Mouse (Mus musculus) fat pad, adult 2 months (tissue): ENCODE measurements around the gene Scfd2.

Experiments
- DNase-seq: peaks from one replicate; pipeline ENCODE4 v3.0.0-alpha.2; 2011; ENCODE audit warnings: low read depth, low spot score; ENCODE audit errors: extremely low read depth

The Scfd2 gene

DNA sequence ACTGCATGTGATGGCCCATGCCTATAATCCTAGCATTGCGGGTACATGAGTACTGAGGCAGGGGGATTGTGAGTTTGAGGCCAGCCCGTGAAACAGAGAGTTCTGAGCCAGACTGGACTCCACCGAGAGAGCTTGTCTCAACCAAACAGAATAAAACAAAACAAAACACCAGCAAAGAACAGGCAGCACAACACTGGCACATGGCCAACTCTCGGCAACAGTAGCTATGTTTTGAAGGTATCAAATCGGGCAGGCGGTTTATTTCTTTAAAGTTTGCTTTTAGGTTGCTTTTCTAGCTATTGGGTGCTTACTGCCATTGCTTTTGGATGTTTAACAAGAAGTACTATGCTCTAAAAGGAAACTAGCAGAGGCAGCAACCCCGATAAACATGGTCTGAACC is 251.9 kb downstream of the Scfd2 start:
- no peak for DNase-seq

DNA sequence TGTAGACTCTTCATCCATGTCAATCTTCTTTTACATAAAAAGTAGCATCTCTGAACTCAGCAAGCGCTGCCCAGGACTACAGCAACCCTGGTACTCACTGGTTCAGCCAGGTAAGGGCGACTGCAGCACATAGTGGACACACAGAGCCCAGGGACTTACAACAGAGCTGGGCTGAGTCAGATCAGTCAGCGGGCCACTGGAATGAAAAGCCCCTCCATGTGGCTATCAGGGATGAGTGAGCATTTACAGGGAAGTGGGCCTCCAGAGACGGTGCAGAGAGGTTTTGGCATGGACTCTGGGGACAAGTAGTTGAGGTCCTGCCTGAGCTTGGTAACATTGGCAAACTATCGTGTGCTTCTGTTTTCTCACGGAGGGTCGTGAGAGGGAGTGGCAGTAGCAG is 253.1 kb downstream of the Scfd2 start:
- DNase-seq, result no peak

- no peak for DNase-seq
Observed at GRCm38 (mm10) chr5:74277712-74278111, 253.8 kb downstream of the Scfd2 start.

- no peak for DNase-seq
Observed at GRCm38 (mm10) chr5:74277216-74277615, 254.3 kb downstream of the Scfd2 start.

- DNase-seq, result no peak
Observed at GRCm38 (mm10) chr5:74273313-74273712, 258.2 kb downstream of the Scfd2 start.

GRCm38 (mm10) chr5:74267736-74268369 is 263.7 kb downstream of the Scfd2 start:
- DNase-seq, result no peak

DNA sequence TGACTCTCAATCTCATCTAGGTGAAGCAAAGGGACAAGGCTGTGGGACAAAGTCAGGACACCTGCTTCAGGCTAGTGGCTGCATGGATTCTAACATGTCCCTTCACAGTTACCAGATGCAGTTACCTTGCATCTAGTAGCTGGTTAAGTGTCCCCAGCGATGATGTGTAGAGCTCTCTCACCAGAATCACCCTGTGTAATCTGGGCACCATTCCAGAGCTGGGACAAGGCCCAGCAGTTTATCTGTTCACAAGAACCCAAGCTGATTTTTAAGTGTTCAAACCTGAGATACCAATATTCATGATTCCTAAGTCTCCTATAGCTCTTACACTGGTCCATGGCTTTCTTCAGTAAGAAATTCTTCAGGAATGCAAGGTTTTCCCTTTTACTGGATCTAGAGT is 264.4 kb downstream of the Scfd2 start:
- DNase-seq, result no peak

GRCm38 (mm10) chr5:74266476-74266819 is 265.1 kb downstream of the Scfd2 start:
- no peak for DNase-seq

DNA sequence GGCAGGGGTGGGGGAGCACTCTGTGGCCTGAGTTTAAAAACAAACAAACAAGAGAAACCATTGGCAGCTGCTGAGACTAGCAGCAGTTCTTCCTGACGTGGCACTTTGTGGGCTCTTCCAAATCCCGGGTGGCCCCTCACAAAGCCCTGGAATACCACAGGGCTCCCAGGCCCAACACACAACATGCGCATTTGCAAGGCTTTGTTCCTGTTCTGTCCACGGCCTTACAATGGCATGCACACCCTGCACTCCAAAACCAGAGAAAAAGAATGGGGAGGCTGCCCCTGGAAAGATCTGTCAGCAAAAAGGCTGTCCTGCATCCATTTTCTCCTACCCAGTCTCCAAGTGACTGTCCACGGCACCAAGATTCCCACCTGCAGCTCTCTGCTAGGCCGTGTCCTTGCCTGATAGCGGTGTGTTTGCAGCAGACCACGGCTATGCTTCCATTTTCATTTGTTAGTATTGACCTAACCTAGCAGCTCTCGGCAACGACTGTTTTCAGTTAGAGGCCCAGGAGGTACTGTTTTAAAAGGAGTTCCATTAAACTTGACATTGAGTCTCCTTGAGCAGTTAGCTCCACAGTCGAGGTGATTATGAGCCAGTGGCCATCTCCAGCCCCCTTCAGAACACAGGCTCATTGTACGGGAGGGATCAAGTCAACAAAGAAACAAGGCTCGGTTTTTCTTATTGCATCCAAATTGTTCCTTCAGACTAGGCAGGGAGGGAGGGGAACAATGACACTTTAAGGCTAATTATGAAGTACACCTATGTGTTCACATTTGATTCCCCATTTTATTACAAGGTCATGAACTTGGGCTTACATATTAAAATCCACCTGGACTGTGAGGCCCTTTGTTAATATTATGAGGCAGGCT is 265.7 kb downstream of the Scfd2 start:
- DNase-seq, result no peak

- DNase-seq, result no peak
Observed at GRCm38 (mm10) chr5:74265151-74265550, 266.4 kb downstream of the Scfd2 start.

- DNase-seq, result no peak
Observed at GRCm38 (mm10) chr5:74264541-74264940, 267.0 kb downstream of the Scfd2 start.

DNA sequence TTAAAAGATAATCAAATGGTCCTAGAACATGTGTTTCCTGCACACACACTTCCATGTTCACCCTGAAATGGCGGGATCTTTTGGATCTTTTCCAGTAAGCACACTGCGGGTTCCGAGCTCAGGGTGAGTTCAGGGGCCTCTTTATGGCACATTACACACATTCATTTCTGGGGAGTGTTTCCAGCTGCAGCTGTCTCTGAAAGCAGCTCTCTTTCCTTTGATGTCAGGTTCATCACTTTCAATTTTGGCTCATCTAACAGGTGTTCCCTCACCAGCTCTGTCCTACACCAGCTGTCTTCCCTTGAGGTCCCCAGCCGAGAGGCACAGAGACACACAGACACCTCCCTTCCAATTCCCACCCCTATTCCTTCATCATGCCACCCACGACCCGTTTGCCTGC is 270.5 kb downstream of the Scfd2 start:
- no peak for DNase-seq

GRCm38 (mm10) chr5:74260378-74260809 is 271.2 kb downstream of the Scfd2 start:
- DNase-seq, result no peak

DNA sequence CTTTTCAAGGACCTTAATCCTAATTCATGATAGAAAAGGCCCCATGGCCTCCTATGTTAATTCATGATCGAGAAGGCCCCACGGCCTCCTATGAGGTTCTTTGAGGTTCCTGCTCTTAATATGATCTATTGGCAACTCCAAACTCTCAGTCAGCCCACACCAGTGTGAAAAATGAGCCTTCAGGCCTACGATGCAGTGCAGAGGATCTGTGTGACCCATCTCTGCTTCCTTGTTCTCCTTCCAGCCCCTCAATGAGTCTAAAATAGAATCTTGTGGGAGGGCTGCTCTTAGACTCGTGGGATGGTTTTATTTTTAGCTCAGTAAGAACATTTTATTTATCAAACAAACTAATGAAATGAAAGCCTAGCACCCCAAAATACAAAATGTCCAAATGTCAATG is 274.9 kb downstream of the Scfd2 start:
- DNase-seq, result no peak

DNA sequence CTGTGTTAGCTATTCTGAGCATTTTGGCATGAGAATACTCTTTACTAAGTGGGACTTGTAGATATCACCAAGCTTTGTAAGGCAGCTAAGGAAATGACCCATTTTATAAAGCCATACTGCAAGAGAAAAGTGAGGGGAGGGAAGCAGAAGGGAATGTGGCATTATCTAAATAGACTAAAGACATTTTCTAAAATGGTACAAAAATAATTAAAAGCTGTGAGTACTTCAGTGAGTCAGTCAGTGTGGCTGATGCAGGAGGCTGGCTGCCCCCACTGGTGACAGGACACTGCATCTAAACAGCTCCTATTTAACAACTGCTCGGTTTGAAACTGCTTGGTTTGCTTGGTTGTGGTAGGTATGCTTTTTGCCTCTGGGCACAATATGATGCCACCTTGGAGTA is 276.6 kb downstream of the Scfd2 start:
- DNase-seq, result no peak

DNA sequence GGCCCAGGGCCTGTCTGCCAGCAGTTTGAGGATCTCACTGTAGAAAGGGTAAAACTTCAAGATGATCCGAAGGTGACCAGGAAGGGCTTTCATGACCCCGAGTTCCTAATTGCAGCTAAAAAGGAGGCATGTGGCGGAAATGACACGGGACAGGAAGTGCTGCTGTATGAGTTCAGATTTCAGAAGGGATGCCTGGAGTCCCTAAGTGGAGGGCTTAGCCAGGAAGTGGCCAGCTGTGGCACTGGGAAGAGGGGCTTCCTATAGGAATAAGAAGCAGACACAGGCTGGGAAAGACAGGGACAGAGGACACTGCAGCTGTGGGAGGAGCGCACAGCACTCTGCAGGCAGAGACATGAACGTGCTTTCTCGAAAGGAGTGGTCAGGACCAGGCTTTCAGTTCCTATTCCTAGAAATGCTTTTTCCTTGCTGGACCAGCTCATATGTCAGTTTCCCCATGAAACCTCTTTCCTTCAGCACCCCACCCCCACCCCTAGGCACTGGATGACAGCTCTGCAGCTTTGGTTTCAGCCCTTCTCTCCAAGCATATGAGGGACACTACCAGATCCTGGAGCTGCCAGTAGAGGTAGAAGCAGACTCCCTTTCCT is 277.7 kb downstream of the Scfd2 start:
- no peak for DNase-seq

GRCm38 (mm10) chr5:74252672-74253286 is 278.8 kb downstream of the Scfd2 start:
- no peak for DNase-seq

- DNase-seq, result no peak
Observed at GRCm38 (mm10) chr5:74250947-74251346, 280.6 kb downstream of the Scfd2 start.

GRCm38 (mm10) chr5:74250308-74250707 is 281.3 kb downstream of the Scfd2 start:
- no peak for DNase-seq

DNA sequence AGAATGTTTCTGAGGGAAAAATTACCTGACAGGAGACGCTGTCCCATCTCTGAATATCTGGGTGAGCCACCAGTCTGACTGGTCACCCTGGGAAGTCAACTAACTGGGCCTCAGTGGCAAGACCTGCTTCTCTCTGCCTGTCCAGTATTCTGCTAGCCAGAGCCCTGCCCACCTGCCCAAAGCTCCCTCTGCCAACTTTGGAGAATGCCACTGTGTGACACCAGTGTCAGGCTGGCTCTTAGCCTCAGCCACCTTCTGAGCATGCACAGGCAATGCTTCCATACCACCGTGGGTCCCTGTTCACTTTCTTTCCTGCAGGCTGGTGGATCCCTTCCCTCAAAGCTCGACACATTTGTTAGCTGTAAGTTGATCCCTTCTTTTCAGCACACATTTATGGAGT is 281.8 kb downstream of the Scfd2 start:
- no peak for DNase-seq

DNA sequence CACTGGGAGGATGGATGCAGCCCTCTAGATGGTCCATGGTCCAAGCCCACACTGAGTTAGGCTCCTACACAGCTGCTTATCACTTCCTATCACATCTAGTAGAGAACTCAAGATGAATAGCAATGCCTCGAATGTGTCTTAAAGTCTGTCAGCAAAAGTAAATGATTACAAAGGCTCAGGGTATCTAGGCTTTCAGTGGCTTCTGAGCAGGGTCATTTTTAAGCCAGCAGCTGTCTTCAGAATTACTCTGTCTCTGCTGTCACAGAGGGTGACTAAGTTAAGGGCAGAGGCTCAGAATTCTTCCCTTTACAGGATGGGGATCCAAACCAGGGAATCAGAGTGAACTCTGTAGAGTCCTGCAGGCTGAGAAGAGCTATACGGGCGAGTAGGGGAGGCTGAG is 284.6 kb downstream of the Scfd2 start:
- DNase-seq, result no peak

GRCm38 (mm10) chr5:74246453-74246852 is 285.1 kb downstream of the Scfd2 start:
- DNase-seq, result no peak
